11 mouse cellular contexts compared by ENCODE assay signal in genomic region chr15:8806354-8806753, GRCm38 (mm10).
DNase-seq lines count a peak whose midpoint lies in the region; ATAC-seq and TF ChIP-seq lines count a peak whose summit lies in the region.
"Had no signal": no experiment of that assay in that cellular context is flagged by ENCODE, and none has a peak within 500 bp of the region (broad histone marks: within the 10 kb centered on the region; RNA-seq: fewer than 3 reads in every experiment).

No protein-coding gene starts in this region.

- H3K4me2 ChIP-seq in forebrain, postnatal 0 days (ENCODE audit: low read depth): no peak overlapping the region
- no peak overlapping the region for H3K4me2 ChIP-seq in forebrain, embryonic 11.5 days (ENCODE audit: low read depth, low read length, severe bottlenecking)
- H3K4me2 ChIP-seq in lung, embryonic 16.5 days (ENCODE audit: low read depth, low read length): no peak overlapping the region
- H3K4me2 ChIP-seq: hindbrain, embryonic 12.5 days had no signal

- H3K36me3 ChIP-seq in forebrain, postnatal 0 days (ENCODE audit: insufficient read depth): no peaks in the 10 kb centered on the region
- no peaks in the 10 kb centered on the region for H3K36me3 ChIP-seq in forebrain, embryonic 11.5 days (ENCODE audit: control insufficient read depth, insufficient read depth, low read length)
- no peaks in the 10 kb centered on the region for H3K36me3 ChIP-seq in lung, embryonic 16.5 days (ENCODE audit: control insufficient read depth, insufficient read depth, low read length)
- H3K36me3 ChIP-seq: hindbrain, embryonic 12.5 days had no signal

- no peaks in the 10 kb centered on the region for H3K4me1 ChIP-seq in forebrain, postnatal 0 days (ENCODE audit: insufficient read depth)
- H3K4me1 ChIP-seq in forebrain, embryonic 11.5 days (replicated peaks; ENCODE audit: control insufficient read depth, insufficient read depth, low read length): no peaks in the 10 kb centered on the region
- H3K4me1 ChIP-seq in lung, embryonic 16.5 days (replicated peaks; ENCODE audit: control insufficient read depth, insufficient read depth, low read length): no peaks in the 10 kb centered on the region
- H3K4me1 ChIP-seq: hindbrain, embryonic 12.5 days had no signal

- intact Hi-C loops in gastrocnemius, postnatal 36 days (cut with DNase I): no loop called here

- H3K9me3 ChIP-seq in forebrain, postnatal 0 days (ENCODE audit: low read length): no peaks in the 10 kb centered on the region
- H3K9me3 ChIP-seq in forebrain, embryonic 11.5 days (ENCODE audit: control insufficient read depth, low read length): no peaks in the 10 kb centered on the region
- no peaks in the 10 kb centered on the region for H3K9me3 ChIP-seq in lung, embryonic 16.5 days (ENCODE audit: control insufficient read depth, low read length)
- H3K9me3 ChIP-seq: hindbrain, embryonic 12.5 days had no signal

- no peak overlapping the region for H3K9ac ChIP-seq in forebrain, postnatal 0 days
- no peak overlapping the region for H3K9ac ChIP-seq in forebrain, embryonic 11.5 days (ENCODE audit: low read length)
- no peak overlapping the region for H3K9ac ChIP-seq in lung, embryonic 16.5 days (ENCODE audit: low read length)
- H3K9ac ChIP-seq: hindbrain, embryonic 12.5 days had no signal

- ATAC-seq in forebrain, postnatal 0 days: peak; percentile 56; the same call in 1 of the 2 replicates
- ATAC-seq in forebrain, embryonic 11.5 days (replicated peaks; ENCODE audit: low FRiP score): no peak
- ATAC-seq in lung, embryonic 16.5 days (ENCODE audit: low read depth): peak; percentile 51
- ATAC-seq: activated CD4-positive, CD25-positive, alpha-beta regulatory T cell, adult 4 months had no signal

- no peak overlapping the region for H3K27ac ChIP-seq in forebrain, postnatal 0 days (ENCODE audit: low read depth, low read length)
- no peak overlapping the region for H3K27ac ChIP-seq in forebrain, embryonic 11.5 days (ENCODE audit: low read depth, low read length)
- H3K27ac ChIP-seq in lung, embryonic 16.5 days (ENCODE audit: low read length): no peak overlapping the region
- H3K27ac ChIP-seq: hindbrain, embryonic 12.5 days had no signal

- no peak for DNase-seq in forebrain, postnatal 0 days
- DNase-seq in forebrain, embryonic 11.5 days (ENCODE audit: low spot score): no peak
- peak; percentile 42 for DNase-seq in embryo, embryonic 10 days (ENCODE audit: low spot score)
- DNase-seq in gastrocnemius, postnatal 36 days: peak; percentile 22 to 28
- DNase-seq in frontal cortex, postnatal 10 days (ENCODE audit: low spot score in 2 of 2): no peak
- no peak for DNase-seq in kidney, postnatal 14 days
- no peak for DNase-seq in frontal cortex, postnatal 36 days (ENCODE audit: low spot score in 2 of 2)
- DNase-seq: layer of hippocampus, adult 9-11 months had no signal

- H3K27me3 ChIP-seq in forebrain, postnatal 0 days (ENCODE audit: insufficient read depth, low read length): no peaks in the 10 kb centered on the region
- no peaks in the 10 kb centered on the region for H3K27me3 ChIP-seq in forebrain, embryonic 11.5 days (ENCODE audit: control insufficient read depth, insufficient read depth, low read length)
- H3K27me3 ChIP-seq in lung, embryonic 16.5 days (ENCODE audit: control insufficient read depth, insufficient read depth, low read depth, low read length): no peaks in the 10 kb centered on the region
- H3K27me3 ChIP-seq: hindbrain, embryonic 12.5 days had no signal

- 51% methylated on average over 8 of the region's 8 CpGs for WGBS in forebrain, postnatal 0 days
- 80% methylated on average over 8 of the region's 8 CpGs for WGBS in forebrain, embryonic 11.5 days
- WGBS in lung, embryonic 16.5 days: 47% methylated on average over 8 of the region's 8 CpGs

- H3K4me3 ChIP-seq in forebrain, postnatal 0 days (ENCODE audit: low read depth, low read length): no peak overlapping the region
- no peak overlapping the region for H3K4me3 ChIP-seq in forebrain, embryonic 11.5 days (ENCODE audit: low read depth, low read length)
- H3K4me3 ChIP-seq in lung, embryonic 16.5 days (ENCODE audit: low read length): no peak overlapping the region
- H3K4me3 ChIP-seq: hindbrain, embryonic 12.5 days had no signal

- no peak for TF ChIP-seq CTCF in forebrain, postnatal 0 days (IDR thresholded peaks at IDR 0.05; ENCODE audit: low read depth)

Comparison
In these comparisons a context has a peak if more than half of its experiments do, and no peak if none do; other contexts are left out.
1. DNase-seq: peak in embryo, embryonic 10 days (single experiment) and gastrocnemius, postnatal 36 days (2 of 2); none in forebrain, postnatal 0 days (single experiment), forebrain, embryonic 11.5 days (single experiment), frontal cortex, postnatal 10 days (0 of 2), kidney, postnatal 14 days (single experiment) and frontal cortex, postnatal 36 days (0 of 2).